Mouse (Mus musculus): ENCODE results near the gene Rapgef1. TPM values are rescaled to one million over a fixed set of nuclear protein-coding genes. Genes with fewer than 3 reads are reported as not detected.

Rapgef1 gene
- 58.8 and 59.2 TPM in 2 replicates for polyA plus RNA-seq (2012; rRNA removed)

- TF ChIP-seq CTCF (IDR thresholded peaks at IDR 0.05; ENCODE audit: control insufficient read depth, insufficient read depth, insufficient replicate concordance, low read depth, low read length): peak; percentile 100
- peak; percentile 49 for TF ChIP-seq POLR2A (IDR thresholded peaks at IDR 0.05; ENCODE audit: control insufficient read depth, low read depth, low read length)
- peak within 1 kb of the TSS; percentile 18; the same call in 1 of the 2 replicates for H3K27ac ChIP-seq (ENCODE audit: control insufficient read depth, insufficient read depth, low read depth, low read length)
- H3K4me1 ChIP-seq (ENCODE audit: control insufficient read depth, insufficient read depth, low read length): peaks cover 17% of the 10 kb centered on the region
- no peaks in the 10 kb centered on the region for H3K27me3 ChIP-seq (ENCODE audit: control insufficient read depth, insufficient read depth, low read length)
- no peaks in the 10 kb centered on the region for H3K36me3 ChIP-seq (ENCODE audit: control insufficient read depth, insufficient read depth, low read length)
- H3K4me3 ChIP-seq (ENCODE audit: control insufficient read depth, low read depth, low read length): peak within 1 kb of the TSS; percentile 89
Observed at GRCm38 (mm10) chr2:29619484-29620300, at the start of gene Rapgef1. Gene Rapgef1, plus strand, starts transcription at chr2:29619720.

GRCm38 (mm10) chr2:29571921-29572700 is 47.4 kb upstream of the Rapgef1 start:
- no peaks in the 10 kb centered on the region for H3K27me3 ChIP-seq (ENCODE audit: control insufficient read depth, insufficient read depth, low read length)
- no peaks in the 10 kb centered on the region for H3K36me3 ChIP-seq (ENCODE audit: control insufficient read depth, insufficient read depth, low read length)
- no peak for TF ChIP-seq CTCF (IDR thresholded peaks at IDR 0.05; ENCODE audit: control insufficient read depth, insufficient read depth, insufficient replicate concordance, low read depth, low read length)
- TF ChIP-seq POLR2A (IDR thresholded peaks at IDR 0.05; ENCODE audit: control insufficient read depth, low read depth, low read length): no peak
- no peaks in the 10 kb centered on the region for H3K4me1 ChIP-seq (ENCODE audit: control insufficient read depth, insufficient read depth, low read length)
- no peak overlapping the region for H3K27ac ChIP-seq (ENCODE audit: control insufficient read depth, insufficient read depth, low read depth, low read length)
- H3K4me3 ChIP-seq (ENCODE audit: control insufficient read depth, low read depth, low read length): no peak overlapping the region

- H3K4me3 ChIP-seq (ENCODE audit: control insufficient read depth, low read depth, low read length): no peak overlapping the region
- no peak overlapping the region for H3K27ac ChIP-seq (ENCODE audit: control insufficient read depth, insufficient read depth, low read depth, low read length)
- H3K27me3 ChIP-seq (ENCODE audit: control insufficient read depth, insufficient read depth, low read length): no peaks in the 10 kb centered on the region
- H3K36me3 ChIP-seq (ENCODE audit: control insufficient read depth, insufficient read depth, low read length): no peaks in the 10 kb centered on the region
- no peak for TF ChIP-seq POLR2A (IDR thresholded peaks at IDR 0.05; ENCODE audit: control insufficient read depth, low read depth, low read length)
- no peak for TF ChIP-seq CTCF (IDR thresholded peaks at IDR 0.05; ENCODE audit: control insufficient read depth, insufficient read depth, insufficient replicate concordance, low read depth, low read length)
- H3K4me1 ChIP-seq (ENCODE audit: control insufficient read depth, insufficient read depth, low read length): no peaks in the 10 kb centered on the region
Observed at GRCm38 (mm10) chr2:29572811-29573427, 46.6 kb upstream of the Rapgef1 start.

GRCm38 (mm10) chr2:29573591-29573990 is 45.9 kb upstream of the Rapgef1 start:
- Histone ChIP-seq H3K36me3 (ENCODE audit: control insufficient read depth, insufficient read depth, low read length) (no peaks in the 10 kb centered on the region), H3K4me1 (ENCODE audit: control insufficient read depth, insufficient read depth, low read length) (no peaks in the 10 kb centered on the region), H3K4me3 (ENCODE audit: control insufficient read depth, low read depth, low read length) (no peak overlapping the region), H3K27me3 (ENCODE audit: control insufficient read depth, insufficient read depth, low read length) (no peaks in the 10 kb centered on the region), H3K27ac (ENCODE audit: control insufficient read depth, insufficient read depth, low read depth, low read length) (no peak overlapping the region)
- TF ChIP-seq POLR2A (IDR thresholded peaks at IDR 0.05; ENCODE audit: control insufficient read depth, low read depth, low read length) (no peak), CTCF (IDR thresholded peaks at IDR 0.05; ENCODE audit: control insufficient read depth, insufficient read depth, insufficient replicate concordance, low read depth, low read length) (no peak)

- Histone ChIP-seq H3K27me3 (ENCODE audit: control insufficient read depth, insufficient read depth, low read length) (no peaks in the 10 kb centered on the region), H3K4me3 (ENCODE audit: control insufficient read depth, low read depth, low read length) (no peak overlapping the region), H3K36me3 (ENCODE audit: control insufficient read depth, insufficient read depth, low read length) (no peaks in the 10 kb centered on the region), H3K27ac (ENCODE audit: control insufficient read depth, insufficient read depth, low read depth, low read length) (no peak overlapping the region), H3K4me1 (ENCODE audit: control insufficient read depth, insufficient read depth, low read length) (no peaks in the 10 kb centered on the region)
- no peak for TF ChIP-seq CTCF (IDR thresholded peaks at IDR 0.05; ENCODE audit: control insufficient read depth, insufficient read depth, insufficient replicate concordance, low read depth, low read length)
- no peak for TF ChIP-seq POLR2A (IDR thresholded peaks at IDR 0.05; ENCODE audit: control insufficient read depth, low read depth, low read length)
Observed at GRCm38 (mm10) chr2:29574187-29574586, 45.3 kb upstream of the Rapgef1 start.

GRCm38 (mm10) chr2:29582415-29582814 is 37.1 kb upstream of the Rapgef1 start:
- Histone ChIP-seq H3K4me3 (ENCODE audit: control insufficient read depth, low read depth, low read length) (no peak overlapping the region), H3K27ac (ENCODE audit: control insufficient read depth, insufficient read depth, low read depth, low read length) (no peak overlapping the region), H3K4me1 (ENCODE audit: control insufficient read depth, insufficient read depth, low read length) (no peaks in the 10 kb centered on the region), H3K36me3 (ENCODE audit: control insufficient read depth, insufficient read depth, low read length) (no peaks in the 10 kb centered on the region), H3K27me3 (ENCODE audit: control insufficient read depth, insufficient read depth, low read length) (no peaks in the 10 kb centered on the region)
- TF ChIP-seq POLR2A (IDR thresholded peaks at IDR 0.05; ENCODE audit: control insufficient read depth, low read depth, low read length) (no peak), CTCF (IDR thresholded peaks at IDR 0.05; ENCODE audit: control insufficient read depth, insufficient read depth, insufficient replicate concordance, low read depth, low read length) (peak; percentile 96; the same call in 1 of the 2 replicates)
